Mouse (Mus musculus): Measurements from ENCODE around the gene Ppp2r3a.

Gene Ppp2r3a

GRCm38 (mm10) chr9:101250981-101251643 lies 483 bp downstream of the Ppp2r3a start:
- DNase-seq: peak; percentile 89

GRCm38 (mm10) chr9:101250486-101250885 lies 1.1 kb downstream of the Ppp2r3a start:
- DNase-seq: no peak

DNA sequence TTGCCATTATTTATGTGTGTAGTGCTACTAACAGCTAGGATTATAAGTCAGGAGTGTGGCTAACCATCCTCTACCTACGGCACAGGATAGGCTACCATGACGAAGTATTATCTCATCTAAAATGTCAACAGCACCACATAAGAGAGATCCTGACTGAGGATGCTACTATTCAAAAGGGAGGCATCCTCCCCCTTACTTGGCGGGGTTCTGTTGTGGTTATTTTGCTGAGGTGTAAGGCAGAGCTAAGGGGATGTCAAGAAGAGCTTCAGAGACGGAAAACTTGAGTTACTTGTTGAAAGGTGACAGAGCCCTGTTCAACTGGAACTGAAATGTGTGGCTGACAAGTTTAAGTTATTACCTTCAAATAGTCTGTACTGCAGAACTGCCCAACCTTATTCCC lies 2.0 kb downstream of the Ppp2r3a start:
- no peak for DNase-seq

GRCm38 (mm10) chr9:101247541-101247940 lies 4.1 kb downstream of the Ppp2r3a start:
- no peak for DNase-seq

DNA sequence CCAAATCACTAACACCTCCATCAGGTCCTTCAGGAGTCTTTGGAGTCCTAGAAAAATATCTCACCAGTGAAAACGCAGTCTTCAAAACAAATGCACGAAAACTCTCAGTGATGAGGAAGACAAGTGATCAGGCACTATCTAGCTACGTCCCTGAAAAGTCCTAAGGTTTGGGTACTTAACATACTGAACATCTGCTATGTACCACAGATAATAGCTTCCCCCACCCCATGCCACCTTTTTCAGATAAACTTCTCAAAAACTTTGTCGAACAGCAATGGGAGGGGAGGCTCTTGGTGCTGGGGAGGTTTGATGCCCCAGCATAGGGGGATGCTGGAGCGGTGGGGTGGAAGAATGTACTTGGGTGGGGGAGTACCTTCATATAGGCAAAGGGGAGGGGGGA lies 6.1 kb downstream of the Ppp2r3a start:
- no peak for DNase-seq

- DNase-seq: no peak
Measured at GRCm38 (mm10) chr9:101243711-101244110, 7.9 kb downstream of the Ppp2r3a start.

GRCm38 (mm10) chr9:101240161-101240560 lies 11.4 kb downstream of the Ppp2r3a start:
- no peak for DNase-seq

GRCm38 (mm10) chr9:101235786-101236185 lies 15.8 kb downstream of the Ppp2r3a start:
- no peak for DNase-seq

GRCm38 (mm10) chr9:101232034-101232433 lies 19.6 kb downstream of the Ppp2r3a start:
- DNase-seq: peak; percentile 14

DNA sequence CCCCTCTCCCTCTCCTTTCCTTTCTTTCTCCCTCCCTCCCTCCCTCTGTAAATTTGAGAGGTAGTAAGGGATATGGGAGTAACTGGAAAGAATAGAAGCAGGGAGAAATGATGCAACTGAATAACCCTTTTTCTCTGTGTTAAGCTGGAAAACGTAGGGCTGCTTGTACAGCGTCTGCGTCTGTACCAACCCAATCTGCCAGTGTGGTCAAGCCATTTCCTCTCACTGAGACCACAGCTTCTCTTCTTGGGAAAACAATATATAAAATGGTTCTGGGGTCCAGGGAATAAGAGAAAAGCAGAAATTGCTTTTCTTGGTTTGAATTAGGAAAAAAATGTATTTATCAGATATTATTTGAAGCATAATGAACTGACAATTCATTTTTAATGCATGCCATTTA lies 21.6 kb downstream of the Ppp2r3a start:
- DNase-seq: no peak

GRCm38 (mm10) chr9:101228892-101229291 lies 22.7 kb downstream of the Ppp2r3a start:
- DNase-seq: no peak

DNA sequence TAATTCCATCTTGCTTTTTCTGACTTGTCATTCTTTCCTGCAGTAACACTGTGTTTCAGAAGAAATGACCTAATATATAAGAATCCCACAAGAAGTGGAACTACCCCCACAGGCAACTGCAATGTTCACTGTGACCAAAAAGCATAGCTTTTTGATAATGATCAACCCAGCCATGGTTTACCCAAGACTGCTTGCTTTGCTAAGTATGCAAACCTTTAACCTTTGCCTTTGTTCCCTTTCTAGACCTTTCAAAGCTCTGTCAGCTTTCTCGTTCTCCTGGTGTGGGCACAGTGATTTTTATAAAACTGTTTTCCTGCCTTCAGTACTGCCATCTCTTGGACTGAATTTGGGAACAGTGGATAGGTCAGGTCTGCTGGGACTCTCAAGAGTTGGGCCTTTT lies 43.6 kb downstream of the Ppp2r3a start:
- no peak for DNase-seq

GRCm38 (mm10) chr9:101206516-101206915 lies 45.1 kb downstream of the Ppp2r3a start:
- DNase-seq: no peak

DNA sequence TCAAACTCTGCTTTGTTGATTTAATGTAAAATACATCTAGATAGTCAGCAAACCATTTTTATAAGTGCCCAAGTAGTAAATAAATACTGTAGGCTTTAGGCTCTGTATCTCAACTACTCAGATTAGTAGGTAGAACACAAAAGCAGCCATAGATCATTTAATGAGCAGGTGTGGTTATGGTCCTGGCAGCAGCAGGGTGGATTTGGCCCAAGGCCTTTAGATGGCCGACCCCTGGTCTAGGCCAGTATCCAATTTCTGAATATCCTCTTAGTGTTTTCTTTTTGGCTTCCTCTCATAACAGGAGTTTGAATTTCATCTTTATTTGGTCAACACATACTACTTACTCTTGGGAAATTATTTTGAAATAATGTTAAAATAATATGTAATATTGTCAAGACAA lies 46.4 kb downstream of the Ppp2r3a start:
- DNase-seq: no peak

DNA sequence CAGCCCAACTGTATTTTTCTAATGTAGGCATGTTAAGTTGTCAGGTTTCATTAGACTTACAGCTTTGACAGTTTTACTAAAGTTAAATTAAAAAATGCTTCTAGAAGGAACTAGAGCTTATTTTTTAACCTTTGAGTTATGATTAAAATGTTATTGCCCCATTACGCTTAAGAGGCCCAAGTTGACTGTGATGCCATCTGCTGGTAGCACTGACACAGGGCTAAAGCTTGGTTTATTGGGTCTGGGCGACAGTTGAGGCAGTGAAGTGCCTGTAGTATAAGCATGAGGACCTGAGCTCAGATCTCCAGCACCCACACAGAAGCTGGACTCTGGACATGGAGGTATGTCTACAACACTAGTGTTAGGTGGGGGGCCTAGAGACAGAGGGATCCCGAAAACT lies 47.5 kb downstream of the Ppp2r3a start:
- DNase-seq: no peak

DNA sequence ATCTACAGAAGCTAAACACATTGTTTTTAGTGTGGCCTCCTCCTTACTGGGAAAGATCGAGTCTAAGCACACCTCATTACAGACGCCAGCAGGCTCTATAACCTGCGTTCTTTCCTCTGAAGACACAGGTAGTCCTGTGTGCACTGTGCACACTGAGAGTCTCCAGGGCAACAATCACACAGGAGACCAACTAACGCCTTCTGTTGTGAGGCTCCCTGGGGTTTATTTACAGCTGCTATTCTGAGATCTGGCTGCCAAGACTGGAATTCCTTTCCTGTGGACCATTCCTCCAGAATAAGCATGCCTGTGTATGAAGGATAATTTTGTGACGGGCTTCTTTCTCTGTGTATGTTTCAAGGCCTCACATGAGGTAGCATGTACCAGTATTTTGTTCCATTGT lies 51.0 kb downstream of the Ppp2r3a start:
- DNase-seq: no peak

DNA sequence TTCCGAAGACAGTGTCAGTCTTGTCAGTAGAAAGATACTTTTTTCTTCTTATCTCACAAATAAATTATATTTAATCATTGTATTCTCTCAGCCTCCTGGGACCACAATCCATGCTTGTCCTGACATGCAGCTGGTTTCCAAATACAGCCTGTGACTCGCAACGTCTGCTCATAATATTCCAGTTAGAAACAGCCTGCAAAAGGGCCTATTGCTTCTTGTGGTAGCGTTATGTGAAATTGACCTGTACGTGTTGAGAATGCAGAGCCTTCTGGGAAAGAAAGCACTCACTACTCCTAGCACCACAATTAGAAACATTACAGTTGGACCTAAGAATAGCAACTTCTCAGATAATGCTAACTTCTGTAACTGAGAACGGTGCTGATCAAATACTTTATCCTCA lies 52.8 kb downstream of the Ppp2r3a start:
- DNase-seq: no peak

- DNase-seq: no peak
Measured at GRCm38 (mm10) chr9:101198261-101198660, 53.3 kb downstream of the Ppp2r3a start.

DNA sequence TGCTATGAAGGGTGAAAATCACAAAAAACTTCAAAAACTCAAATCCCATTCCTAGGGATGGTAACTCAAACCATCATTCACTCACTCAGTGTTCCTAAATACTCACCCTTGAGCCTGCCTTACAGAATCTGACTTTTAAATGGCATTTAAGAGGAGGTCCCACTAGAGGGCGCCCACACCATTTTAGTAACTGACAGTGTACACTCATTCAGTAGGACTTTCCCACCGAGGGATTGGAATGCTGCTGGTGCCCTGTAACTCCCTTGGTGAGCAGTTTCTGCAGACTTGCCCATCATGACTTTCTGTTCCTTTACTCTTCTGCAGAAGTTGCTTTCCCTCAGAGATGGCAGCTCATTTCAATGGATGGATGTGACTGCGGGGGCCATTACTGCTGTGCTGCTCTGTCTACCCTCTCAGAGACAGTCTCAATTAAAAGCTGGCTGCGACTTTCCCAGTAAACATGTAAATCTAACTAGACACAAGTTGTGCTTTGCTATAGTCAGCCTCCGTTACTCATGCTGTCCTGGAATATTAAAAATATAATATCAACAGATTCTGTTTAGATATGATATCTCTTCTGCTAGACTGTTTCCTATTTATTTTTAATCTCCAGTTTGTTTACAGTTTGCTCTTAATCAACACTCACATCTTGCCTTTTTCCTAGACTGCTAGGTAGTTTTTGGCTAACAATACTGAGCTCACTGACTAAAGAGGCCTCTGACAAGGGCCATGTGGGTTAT lies 69.5 kb downstream of the Ppp2r3a start:
- peak; percentile 94 for DNase-seq

- DNase-seq: no peak
Measured at GRCm38 (mm10) chr9:101181291-101181690, 70.3 kb downstream of the Ppp2r3a start.

- no peak for DNase-seq
Measured at GRCm38 (mm10) chr9:101180234-101180633, 71.4 kb downstream of the Ppp2r3a start.

- no peak for DNase-seq
Measured at GRCm38 (mm10) chr9:101160627-101161026, 91.0 kb downstream of the Ppp2r3a start.

DNA sequence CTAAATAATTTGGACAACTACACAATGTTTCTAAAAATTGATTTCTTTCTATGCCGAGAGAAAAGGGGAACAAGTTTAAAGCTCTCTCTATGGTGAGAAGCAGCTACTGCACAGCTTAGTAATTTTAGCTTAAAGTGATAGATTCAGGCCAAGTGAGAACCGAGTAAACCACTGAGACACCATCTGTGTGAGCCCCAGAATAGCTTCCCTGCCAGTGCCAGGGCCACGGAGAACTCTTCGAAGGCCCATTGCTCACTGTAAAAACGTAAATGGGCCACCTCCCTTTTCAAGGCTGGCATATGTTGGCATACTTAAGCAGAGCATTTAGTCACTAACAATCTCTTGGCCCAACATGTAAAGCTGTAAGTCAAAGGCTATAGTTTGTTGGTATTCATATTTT lies 91.5 kb downstream of the Ppp2r3a start:
- no peak for DNase-seq

DNA sequence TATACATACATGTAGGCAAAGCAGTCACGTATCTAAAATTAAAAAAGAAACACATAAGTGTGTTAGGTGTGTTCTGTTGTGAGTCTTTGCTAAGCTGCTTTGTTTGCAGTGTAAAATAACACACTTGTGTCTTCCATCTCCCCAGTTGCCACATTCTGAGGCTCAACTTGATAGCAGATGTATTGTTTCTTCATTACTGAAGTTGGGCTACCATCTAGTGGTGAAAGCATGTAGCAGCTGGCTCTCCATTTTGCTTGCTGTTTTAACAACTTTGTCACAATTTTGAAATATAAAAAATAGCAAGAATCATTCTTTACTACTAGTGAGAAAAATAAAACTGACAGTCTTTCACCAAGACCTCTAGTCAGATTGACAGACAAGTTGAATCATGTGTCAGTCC lies 92.2 kb downstream of the Ppp2r3a start:
- peak; percentile 33 for DNase-seq

- no peak for DNase-seq
Measured at GRCm38 (mm10) chr9:101152872-101153271, 98.7 kb downstream of the Ppp2r3a start.
